Mouse (Mus musculus) E14TG2a.4 (cell line): ENCODE measurements around the gene Glis1.

Experiments used
- CTCF ChIP-seq: conservative IDR thresholded peaks from 2 replicates; pipeline ENCODE4 v1.5.1; 2014; ENCODE audit warnings: low read length
- NANOG ChIP-seq: IDR thresholded peaks from 2 replicates; pipeline ENCODE4 v1.6.1; 2014; ENCODE audit warnings: borderline replicate concordance, low read length, mixed read lengths
- POU5F1 ChIP-seq: IDR thresholded peaks from 2 replicates; pipeline ENCODE4 v1.6.1; 2014; ENCODE audit warnings: low read length, borderline replicate concordance

- 0 out of 2 replicates have a peak, but pooled peaks have one; percentile 17 for TF ChIP-seq CTCF
- no peak for TF ChIP-seq POU5F1
- TF ChIP-seq NANOG = no peak
Measured at GRCm38 (mm10) chr4:107422176-107422575, 12.2 kb upstream of the Glis1 start.
